Mouse (Mus musculus) liver, embryonic 16.5 days (tissue): ENCODE data around the gene Hdgf. TPM values are rescaled to one million over a fixed set of nuclear protein-coding genes. Genes with fewer than 3 reads are reported as not detected.

Experiments used
- ATAC-seq: fragments of 200-750 bp; cut with Nextera tagmentation; 2 replicates; pipeline ENCODE4 v1.8.0; 2017; ENCODE audit warnings: low read depth, mild to moderate bottlenecking, moderate number of reproducible peaks, moderate library complexity
- H3K27ac ChIP-seq: fragments of 300-500 bp; sonication (generic); 2 replicates; pipeline ENCODE4 v1.5.1; 2014; ENCODE audit warnings: mild to moderate bottlenecking, low read length
- H3K27me3 ChIP-seq: fragments of 300-500 bp; sonication (generic); 2 replicates; pipeline ENCODE4 v1.6.1; 2014; ENCODE audit warnings: low read depth, low read length, mixed read lengths; ENCODE audit not compliant: control insufficient read depth, insufficient read depth
- H3K36me3 ChIP-seq: fragments of 300-500 bp; sonication (generic); 2 replicates; pipeline ENCODE4 v1.6.1; 2014; ENCODE audit warnings: mild to moderate bottlenecking; ENCODE audit not compliant: control insufficient read depth, insufficient read depth
- H3K4me1 ChIP-seq: fragments of 300-500 bp; sonication (generic); 2 replicates; pipeline ENCODE4 v1.6.1; 2014; ENCODE audit warnings: low read depth, low read length, mixed read lengths; ENCODE audit not compliant: control insufficient read depth
- H3K4me2 ChIP-seq: fragments of 300-500 bp; sonication (generic); 2 replicates; pipeline ENCODE4 v1.6.1; 2014; ENCODE audit warnings: low read depth, low read length, mixed read lengths
- H3K4me3 ChIP-seq: fragments of 300-500 bp; sonication (generic); 2 replicates; pipeline ENCODE4 v1.5.1; 2014; ENCODE audit warnings: low read depth, mild to moderate bottlenecking, low read length
- H3K9ac ChIP-seq: fragments of 300-500 bp; sonication (generic); 2 replicates; pipeline ENCODE4 v1.6.1; 2014; ENCODE audit warnings: low read depth, low read length
- H3K9me3 ChIP-seq: fragments of 300-500 bp; sonication (generic); replicated peaks from 2 replicates; pipeline ENCODE4 v1.6.1; 2016; ENCODE audit warnings: low read length; ENCODE audit not compliant: control insufficient read depth
- WGBS: fragments of 180-500 bp; shearing (Covaris S2); extraction: QIAGEN DNeasy Blood & Tissue Kit; methylation state at CpG from one replicate; pipeline ENCODE4 v1.1.7; 2014; ENCODE audit not compliant: insufficient replicate concordance; 5-methylcytosine and 5-hydroxymethylcytosine counted together
- polyA plus RNA-seq: library from polyadenylated mRNA; unstranded; fragments of >200 nt; fragmentation: Nextera tagmentation; extraction: Ambion mirVana; gene quantifications from 2 replicates; pipeline ENCODE4 v1.2.1, GENCODE M21; 2015

The Hdgf gene
- polyA plus RNA-seq, 1 experiment from 2014 or later = 53.6 TPM

- Histone ChIP-seq H3K27ac (peak overlapping the region; percentile 84), H3K4me2 (peak overlapping the region; percentile 84), H3K27me3 (no peaks in the 10 kb centered on the region), H3K9ac (no peak overlapping the region), H3K9me3 (no peaks in the 10 kb centered on the region), H3K36me3 (peaks cover 47% of the 10 kb centered on the region), H3K4me1 (peaks cover 22% of the 10 kb centered on the region), H3K4me3 (no peak overlapping the region)
- ATAC-seq = no peak
- WGBS = 85% methylated on average over 1 of the region's 1 CpGs
These were observed 12.4 kb downstream of the Hdgf start for GRCm38 (mm10) chr3:87918551-87918950.

GRCm38 (mm10) chr3:87919336-87920108 is 13.4 kb downstream of the Hdgf start, which contains the start of gene Mrpl24:
Gene Mrpl24 (plus strand): TSS chr3:87919506.
- no peaks in the 10 kb centered on the region for H3K9me3 ChIP-seq
- H3K4me2 ChIP-seq = peak within 1 kb of the TSS; percentile 84
- peak within 1 kb of the TSS; percentile 84 for H3K27ac ChIP-seq
- peak; percentile 83 for ATAC-seq
- no peaks in the 10 kb centered on the region for H3K27me3 ChIP-seq
- peak within 1 kb of the TSS; percentile 73 for H3K9ac ChIP-seq
- H3K4me3 ChIP-seq = peak within 1 kb of the TSS; percentile 78
- 0% methylated on average over 30 of the region's 30 CpGs for whole genome bisulfite sequencing
- peaks cover 46% of the 10 kb centered on the region for H3K36me3 ChIP-seq
- peaks cover 12% of the 10 kb centered on the region for H3K4me1 ChIP-seq

GRCm38 (mm10) chr3:87920270-87920943 is 14.3 kb downstream of the Hdgf start:
- Histone ChIP-seq H3K27ac (no peak overlapping the region), H3K4me3 (peak overlapping the region; percentile 78), H3K4me1 (peaks cover 11% of the 10 kb centered on the region), H3K4me2 (peak overlapping the region; percentile 84), H3K36me3 (peaks cover 46% of the 10 kb centered on the region), H3K27me3 (no peaks in the 10 kb centered on the region), H3K9ac (peak overlapping the region; percentile 73), H3K9me3 (no peaks in the 10 kb centered on the region)
- WGBS = 45% methylated on average over 9 of the region's 9 CpGs
- no peak for ATAC-seq

- ATAC-seq = no peak
- Histone ChIP-seq H3K4me1 (peaks cover 9% of the 10 kb centered on the region), H3K27ac (no peak overlapping the region), H3K4me3 (no peak overlapping the region), H3K4me2 (no peak overlapping the region), H3K9ac (no peak overlapping the region), H3K27me3 (no peaks in the 10 kb centered on the region), H3K9me3 (no peaks in the 10 kb centered on the region), H3K36me3 (peaks cover 45% of the 10 kb centered on the region)
- 81% methylated on average over 7 of the region's 7 CpGs for WGBS
These were observed 18.9 kb downstream of the Hdgf start for GRCm38 (mm10) chr3:87924996-87925395.

- Histone ChIP-seq H3K4me2 (no peak overlapping the region), H3K27me3 (no peaks in the 10 kb centered on the region), H3K36me3 (peaks cover 40% of the 10 kb centered on the region), H3K4me1 (peaks cover 21% of the 10 kb centered on the region), H3K27ac (no peak overlapping the region), H3K9ac (no peak overlapping the region), H3K9me3 (no peaks in the 10 kb centered on the region), H3K4me3 (no peak overlapping the region)
- ATAC-seq = no peak
- 89% methylated on average over 5 of the region's 5 CpGs for WGBS
These were observed 21.3 kb downstream of the Hdgf start for GRCm38 (mm10) chr3:87927452-87927851.

GRCm38 (mm10) chr3:87929341-87930077 is 23.4 kb downstream of the Hdgf start:
- peak; percentile 22 for ATAC-seq
- peak overlapping the region; percentile 93 for H3K27ac ChIP-seq
- 2% methylated on average over 26 of the region's 26 CpGs for WGBS
- H3K4me1 ChIP-seq = peaks cover 26% of the 10 kb centered on the region
- H3K9ac ChIP-seq = peak overlapping the region; percentile 90
- H3K36me3 ChIP-seq = peaks cover 25% of the 10 kb centered on the region
- H3K9me3 ChIP-seq = no peaks in the 10 kb centered on the region
- H3K27me3 ChIP-seq = no peaks in the 10 kb centered on the region
- H3K4me3 ChIP-seq = peak overlapping the region; percentile 96
- H3K4me2 ChIP-seq = peak overlapping the region; percentile 90

- Histone ChIP-seq H3K27me3 (no peaks in the 10 kb centered on the region), H3K36me3 (peaks cover 21% of the 10 kb centered on the region), H3K4me1 (peaks cover 26% of the 10 kb centered on the region), H3K27ac (peak within 1 kb of the TSS; percentile 93), H3K9ac (peak within 1 kb of the TSS; percentile 90), H3K4me3 (peak within 1 kb of the TSS; percentile 96), H3K9me3 (no peaks in the 10 kb centered on the region), H3K4me2 (peak within 1 kb of the TSS; percentile 90)
- WGBS = under 1% methylated on average over 78 of the region's 78 CpGs
- ATAC-seq = peak; percentile 96
These were observed 24.1 kb downstream of the Hdgf start, which contains the start of the genes Isg20l2 and Rrnad1 for GRCm38 (mm10) chr3:87930078-87930795. Gene Isg20l2 (plus strand): TSS chr3:87930314. Gene Rrnad1 (minus strand): TSS chr3:87930717.

GRCm38 (mm10) chr3:87934026-87934425 is 27.9 kb downstream of the Hdgf start:
- Histone ChIP-seq H3K27ac (no peak overlapping the region), H3K9me3 (no peaks in the 10 kb centered on the region), H3K4me2 (no peak overlapping the region), H3K36me3 (peaks cover 18% of the 10 kb centered on the region), H3K9ac (no peak overlapping the region), H3K4me1 (peaks cover 23% of the 10 kb centered on the region), H3K27me3 (no peaks in the 10 kb centered on the region), H3K4me3 (no peak overlapping the region)
- 71% methylated on average over 5 of the region's 5 CpGs for WGBS
- no peak for ATAC-seq
